Mouse (Mus musculus): ENCODE results near the gene Fip1l1. TPM values are rescaled to one million over a fixed set of nuclear protein-coding genes. Genes with fewer than 3 reads are reported as not detected.

Fip1l1 gene
- total and polyA plus RNA-seq, 3 experiments = 14.8 to 29.8 (median 29.4) TPM

- WGBS = 89% methylated on average over 6 of the region's 6 CpGs
- Histone ChIP-seq H3K27me3 (ENCODE audit: control insufficient read depth, insufficient read depth, low read length) (no peaks in the 10 kb centered on the region), H3K79me2 (replicated peaks; ENCODE audit: control insufficient read depth, insufficient read depth, low read length) (no peaks in the 10 kb centered on the region), H3K4me1 (ENCODE audit: control insufficient read depth, insufficient read depth, low read length) (no peaks in the 10 kb centered on the region), H3K36me3 (ENCODE audit: control insufficient read depth, insufficient read depth, low read length) (no peaks in the 10 kb centered on the region; the same call in none of the 2 replicates), H3K27ac (no peak overlapping the region), H3K4me3 (no peak overlapping the region), H3K9ac (ENCODE audit: low read depth, low read length) (no peak overlapping the region)
- no peak for TF ChIP-seq POLR2A (IDR thresholded peaks at IDR 0.05; ENCODE audit: insufficient read depth, low read depth, low read length)
- TF ChIP-seq EP300 (IDR thresholded peaks at IDR 0.05; ENCODE audit: insufficient read depth, low read depth, low read length) = no peak
- no peak for TF ChIP-seq CTCF (IDR thresholded peaks at IDR 0.05)
- intact Hi-C loops (cut with DNase I) = no loop called here
- DNase-seq = no peak
These were observed 36.5 kb downstream of the Fip1l1 start for GRCm38 (mm10) chr5:74571767-74572166.

- H3K36me3 ChIP-seq (ENCODE audit: control insufficient read depth, insufficient read depth, low read length) = peaks cover 10% of the 10 kb centered on the region
- 95% methylated on average over 7 of the region's 7 CpGs for WGBS
- intact Hi-C loops (cut with DNase I) = no loop called here
- DNase-seq = no peak
- H3K27me3 ChIP-seq (ENCODE audit: control insufficient read depth, insufficient read depth, low read length) = no peaks in the 10 kb centered on the region
- no peaks in the 10 kb centered on the region for H3K4me1 ChIP-seq (ENCODE audit: control insufficient read depth, insufficient read depth, low read length)
- H3K4me3 ChIP-seq = no peak overlapping the region
- H3K79me2 ChIP-seq (replicated peaks; ENCODE audit: control insufficient read depth, insufficient read depth, low read length) = no peaks in the 10 kb centered on the region
- no peak overlapping the region for H3K27ac ChIP-seq
- no peak for TF ChIP-seq EP300 (IDR thresholded peaks at IDR 0.05; ENCODE audit: insufficient read depth, low read depth, low read length)
- TF ChIP-seq POLR2A (IDR thresholded peaks at IDR 0.05; ENCODE audit: insufficient read depth, low read depth, low read length) = no peak
- no peak for TF ChIP-seq CTCF (IDR thresholded peaks at IDR 0.05)
- H3K9ac ChIP-seq (ENCODE audit: low read depth, low read length) = no peak overlapping the region
These were observed 53.9 kb downstream of the Fip1l1 start for GRCm38 (mm10) chr5:74589133-74589532.

GRCm38 (mm10) chr5:74591413-74591812 is 56.2 kb downstream of the Fip1l1 start:
- DNase-seq = no peak
- Histone ChIP-seq H3K4me3 (no peak overlapping the region), H3K9ac (ENCODE audit: low read depth, low read length) (no peak overlapping the region), H3K79me2 (replicated peaks; ENCODE audit: control insufficient read depth, insufficient read depth, low read length) (no peaks in the 10 kb centered on the region), H3K36me3 (ENCODE audit: control insufficient read depth, insufficient read depth, low read length) (peaks cover 10% of the 10 kb centered on the region), H3K4me1 (ENCODE audit: control insufficient read depth, insufficient read depth, low read length) (no peaks in the 10 kb centered on the region), H3K27me3 (ENCODE audit: control insufficient read depth, insufficient read depth, low read length) (no peaks in the 10 kb centered on the region), H3K27ac (no peak overlapping the region)
- intact Hi-C loops (cut with DNase I) = loop anchor here (5.0 kb wide), 1 partner anchor 279 kb away; no protein-coding TSS in a partner anchor
- WGBS = 92% methylated on average over 5 of the region's 5 CpGs
- TF ChIP-seq POLR2A (IDR thresholded peaks at IDR 0.05; ENCODE audit: insufficient read depth, low read depth, low read length) (no peak), CTCF (IDR thresholded peaks at IDR 0.05) (peak; percentile 41)

GRCm38 (mm10) chr5:74593147-74593546 is 57.9 kb downstream of the Fip1l1 start:
- Histone ChIP-seq H3K9ac (ENCODE audit: low read depth, low read length) (no peak overlapping the region), H3K36me3 (ENCODE audit: control insufficient read depth, insufficient read depth, low read length) (peaks cover 7% of the 10 kb centered on the region), H3K79me2 (replicated peaks; ENCODE audit: control insufficient read depth, insufficient read depth, low read length) (no peaks in the 10 kb centered on the region), H3K4me1 (ENCODE audit: control insufficient read depth, insufficient read depth, low read length) (no peaks in the 10 kb centered on the region), H3K4me3 (no peak overlapping the region), H3K27ac (no peak overlapping the region), H3K27me3 (ENCODE audit: control insufficient read depth, insufficient read depth, low read length) (no peaks in the 10 kb centered on the region)
- no peak for DNase-seq
- TF ChIP-seq POLR2A (IDR thresholded peaks at IDR 0.05; ENCODE audit: insufficient read depth, low read depth, low read length) (no peak), CTCF (IDR thresholded peaks at IDR 0.05) (no peak), EP300 (IDR thresholded peaks at IDR 0.05; ENCODE audit: insufficient read depth, low read depth, low read length) (no peak)
- intact Hi-C loops (cut with DNase I) = loop anchor here (5.0 kb wide), 1 partner anchor 281 kb away; no protein-coding TSS in a partner anchor
- WGBS = 91% methylated on average over 8 of the region's 8 CpGs

GRCm38 (mm10) chr5:74600010-74600409 is 64.8 kb downstream of the Fip1l1 start:
- H3K27ac ChIP-seq = no peak overlapping the region
- H3K79me2 ChIP-seq (replicated peaks; ENCODE audit: control insufficient read depth, insufficient read depth, low read length) = no peaks in the 10 kb centered on the region
- peaks cover 10% of the 10 kb centered on the region for H3K36me3 ChIP-seq (ENCODE audit: control insufficient read depth, insufficient read depth, low read length)
- H3K27me3 ChIP-seq (ENCODE audit: control insufficient read depth, insufficient read depth, low read length) = no peaks in the 10 kb centered on the region
- H3K9ac ChIP-seq (ENCODE audit: low read depth, low read length) = no peak overlapping the region
- 57% methylated on average over 5 of the region's 5 CpGs for WGBS
- no peak for DNase-seq
- H3K4me1 ChIP-seq (ENCODE audit: control insufficient read depth, insufficient read depth, low read length) = peaks cover 4% of the 10 kb centered on the region
- H3K4me3 ChIP-seq = no peak overlapping the region
- intact Hi-C loops (cut with DNase I) = no loop called here
- no peak for TF ChIP-seq CTCF (IDR thresholded peaks at IDR 0.05)
- TF ChIP-seq POLR2A (IDR thresholded peaks at IDR 0.05; ENCODE audit: insufficient read depth, low read depth, low read length) = no peak
- TF ChIP-seq EP300 (IDR thresholded peaks at IDR 0.05; ENCODE audit: insufficient read depth, low read depth, low read length) = no peak

GRCm38 (mm10) chr5:74601171-74601570 is 65.9 kb downstream of the Fip1l1 start:
- intact Hi-C loops (cut with DNase I) = no loop called here
- H3K79me2 ChIP-seq (replicated peaks; ENCODE audit: control insufficient read depth, insufficient read depth, low read length) = no peaks in the 10 kb centered on the region

More at GRCm38 (mm10) chr5:74601171-74601570, 65.9 kb downstream of the Fip1l1 start:
- Histone ChIP-seq H3K27me3 (ENCODE audit: control insufficient read depth, insufficient read depth, low read length) (no peaks in the 10 kb centered on the region), H3K36me3 (ENCODE audit: control insufficient read depth, insufficient read depth, low read length) (peaks cover 10% of the 10 kb centered on the region), H3K4me3 (no peak overlapping the region), H3K4me1 (ENCODE audit: control insufficient read depth, insufficient read depth, low read length) (peaks cover 4% of the 10 kb centered on the region), H3K27ac (no peak overlapping the region; the same call in 1 of the 2 replicates), H3K9ac (ENCODE audit: low read depth, low read length) (no peak overlapping the region)
- TF ChIP-seq EP300 (IDR thresholded peaks at IDR 0.05; ENCODE audit: insufficient read depth, low read depth, low read length) (no peak), POLR2A (IDR thresholded peaks at IDR 0.05; ENCODE audit: insufficient read depth, low read depth, low read length) (no peak), CTCF (IDR thresholded peaks at IDR 0.05) (no peak)
- DNase-seq = no peak
- 49% methylated on average over 3 of the region's 3 CpGs for WGBS

Data from heart, adult 2 months (tissue).